Mouse (Mus musculus) forebrain, embryonic 10.5 days (tissue): ENCODE data around the gene Olfr266. TPM values are rescaled to one million over a fixed set of nuclear protein-coding genes. Genes with fewer than 3 reads are reported as not detected.

Source experiments
- DNase-seq: peaks from one replicate; pipeline ENCODE4 v3.0.0-alpha.2; 2017; ENCODE audit warnings: low spot score; ENCODE audit errors: extremely low spot score
- H3K27ac ChIP-seq: fragments of 300-500 bp; sonication (generic); 2 replicates; pipeline ENCODE4 v1.5.1; 2016; ENCODE audit warnings: mild to moderate bottlenecking
- H3K27me3 ChIP-seq: fragments of 300-500 bp; sonication (generic); 2 replicates; pipeline ENCODE4 v1.6.1; 2016; ENCODE audit warnings: mild to moderate bottlenecking; ENCODE audit not compliant: poor library complexity, severe bottlenecking
- H3K36me3 ChIP-seq: fragments of 300-500 bp; sonication (generic); replicated peaks from 2 replicates; pipeline ENCODE4 v1.6.1; 2016; ENCODE audit warnings: mild to moderate bottlenecking, moderate library complexity
- H3K4me1 ChIP-seq: fragments of 300-500 bp; sonication (generic); 2 replicates; pipeline ENCODE4 v1.6.1; 2016
- H3K4me3 ChIP-seq: fragments of 300-500 bp; sonication (generic); 2 replicates; pipeline ENCODE4 v1.5.1; 2016; ENCODE audit warnings: mild to moderate bottlenecking, moderate library complexity
- H3K9me3 ChIP-seq: fragments of 300-500 bp; sonication (generic); 2 replicates; pipeline ENCODE4 v1.6.1; 2016; ENCODE audit warnings: mild to moderate bottlenecking, moderate library complexity
- WGBS: fragments of 180-500 bp; shearing (Covaris S2); methylation state at CpG from one replicate; pipeline ENCODE4 v1.1.7; 2016; 5-methylcytosine and 5-hydroxymethylcytosine counted together
- polyA plus RNA-seq: library from polyadenylated mRNA; unstranded; fragments of >200 nt; fragmentation: Nextera tagmentation; extraction: Ambion mirVana; gene quantifications from 2 replicates; pipeline ENCODE4 v1.2.1, GENCODE M21; 2016

Gene Olfr266
- not detected in 2 replicates for polyA plus RNA-seq

DNA sequence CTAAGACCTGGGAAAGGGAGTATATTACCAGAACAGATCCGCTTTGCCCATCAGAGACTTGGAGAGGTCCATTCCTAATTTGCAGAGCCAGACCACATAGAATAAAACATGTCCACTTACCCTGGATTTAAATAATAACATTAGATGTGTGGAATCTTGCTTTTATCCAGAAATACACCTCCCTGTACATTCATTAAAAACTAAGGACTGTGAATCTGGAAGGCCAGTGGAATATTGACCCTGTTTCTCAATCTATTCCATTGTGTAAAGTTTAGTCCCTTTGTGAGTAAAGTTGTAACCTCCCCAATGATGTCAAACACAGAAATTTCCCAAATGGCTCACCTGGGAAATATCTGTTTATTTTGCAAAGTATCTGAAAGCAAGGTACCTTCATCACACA, at the start of gene Olfr266:
Gene Olfr266, minus strand, starts transcription at position 101 of the 400 bp plus-strand sequence.
- H3K27ac ChIP-seq: no peak within 1 kb of the TSS
- WGBS: 68% methylated on average over 1 of the region's 1 CpGs
- no peaks in the 10 kb centered on the region for H3K27me3 ChIP-seq
- DNase-seq: no peak
- H3K9me3 ChIP-seq: no peaks in the 10 kb centered on the region
- H3K4me1 ChIP-seq: no peaks in the 10 kb centered on the region
- H3K4me3 ChIP-seq: no peak within 1 kb of the TSS
- no peaks in the 10 kb centered on the region for H3K36me3 ChIP-seq

DNA sequence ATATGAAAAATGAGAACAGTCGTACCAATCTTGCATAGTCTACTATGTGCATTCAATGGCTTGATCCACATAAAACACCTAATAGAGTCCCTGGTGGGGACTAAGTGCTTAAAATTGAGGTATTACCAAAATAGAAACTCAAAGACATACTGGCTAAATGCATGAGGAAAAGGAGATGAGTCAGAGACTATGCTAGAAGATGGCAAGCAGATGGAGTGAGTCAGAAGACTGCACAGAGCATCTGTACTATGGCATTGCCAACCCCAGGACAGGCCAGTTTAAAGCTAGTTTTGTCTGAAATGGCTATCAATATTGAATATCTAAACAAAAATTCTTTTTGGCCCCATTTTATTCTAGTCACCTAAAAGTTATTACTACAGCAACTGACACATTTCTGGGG, 49.5 kb upstream of the Olfr266 start:
- WGBS: 93% methylated on average over 1 of the region's 1 CpGs
- Histone ChIP-seq H3K9me3 (peaks cover 3% of the 10 kb centered on the region; the same call in 1 of the 2 replicates), H3K4me3 (no peak overlapping the region), H3K27ac (no peak overlapping the region), H3K27me3 (no peaks in the 10 kb centered on the region), H3K36me3 (no peaks in the 10 kb centered on the region), H3K4me1 (no peaks in the 10 kb centered on the region)
- no peak for DNase-seq

DNA sequence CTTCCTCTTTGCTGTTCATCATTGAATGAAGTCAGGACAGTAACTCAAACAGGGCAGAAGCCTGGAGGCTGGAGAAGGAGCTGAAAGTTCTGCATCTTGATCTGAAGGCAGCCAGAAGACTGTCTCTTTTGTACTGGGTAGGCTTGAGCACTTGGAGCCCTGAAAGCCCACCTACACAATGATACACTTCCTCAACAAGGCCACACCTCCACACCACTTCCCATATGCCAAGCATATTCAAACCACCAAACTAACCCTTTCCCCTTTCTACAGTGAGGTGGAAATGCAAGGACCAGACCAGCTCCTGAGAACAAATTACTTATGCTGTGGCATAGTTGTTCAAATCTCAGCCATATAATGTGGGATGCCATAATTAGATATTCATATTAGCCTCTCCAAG, 46.8 kb upstream of the Olfr266 start:
- Histone ChIP-seq H3K4me1 (no peaks in the 10 kb centered on the region), H3K4me3 (no peak overlapping the region), H3K36me3 (no peaks in the 10 kb centered on the region), H3K9me3 (peaks cover 3% of the 10 kb centered on the region; the same call in 1 of the 2 replicates), H3K27me3 (no peaks in the 10 kb centered on the region), H3K27ac (no peak overlapping the region)
- DNase-seq: no peak

DNA sequence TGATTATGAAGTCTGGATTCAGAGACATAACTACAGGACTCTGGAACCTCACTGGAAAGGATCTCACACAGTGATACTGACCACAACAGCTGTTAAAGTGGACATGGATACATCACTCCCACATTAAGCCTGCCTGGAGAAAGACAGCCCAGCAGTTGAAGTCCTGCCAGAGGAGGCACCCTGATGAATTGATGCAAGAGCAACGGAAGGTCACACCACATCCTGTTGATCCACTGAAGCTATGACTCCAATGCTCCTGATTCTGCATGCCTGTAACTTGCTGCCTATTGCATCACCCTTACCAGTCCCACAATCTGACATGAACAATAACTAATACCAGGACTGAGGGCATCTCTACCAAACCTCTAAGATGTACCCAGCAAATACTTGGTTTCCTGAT, 6.0 kb upstream of the Olfr266 start:
- DNase-seq: no peak
- Histone ChIP-seq H3K36me3 (no peaks in the 10 kb centered on the region), H3K4me1 (no peaks in the 10 kb centered on the region), H3K9me3 (peaks cover 15% of the 10 kb centered on the region), H3K27me3 (no peaks in the 10 kb centered on the region), H3K27ac (no peak overlapping the region), H3K4me3 (no peak overlapping the region)
- WGBS: 83% methylated on average over 1 of the region's 1 CpGs

DNA sequence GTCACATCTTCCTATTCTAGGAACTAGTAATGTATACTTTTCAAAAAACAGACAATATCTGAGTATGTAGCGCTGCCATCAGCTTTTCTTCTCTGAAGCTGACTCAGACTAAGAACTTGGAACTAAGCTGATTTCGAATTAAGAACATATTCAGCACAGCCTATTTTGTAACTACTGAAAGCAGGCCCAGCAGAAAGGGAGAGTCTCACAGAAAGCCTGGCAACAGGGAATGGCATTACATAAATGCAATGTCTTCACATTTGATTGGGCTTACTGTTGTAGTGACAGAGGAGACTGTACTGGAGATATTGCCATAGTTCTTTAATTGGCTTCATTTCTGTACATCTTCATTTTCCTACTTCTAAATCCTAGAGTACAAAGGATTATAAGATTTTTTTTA, 8.4 kb downstream of the Olfr266 start:
- no peaks in the 10 kb centered on the region for H3K4me1 ChIP-seq
- no peak for DNase-seq
- no peaks in the 10 kb centered on the region for H3K9me3 ChIP-seq
- WGBS: 83% methylated on average over 2 of the region's 2 CpGs
- no peak overlapping the region for H3K27ac ChIP-seq
- H3K36me3 ChIP-seq: no peaks in the 10 kb centered on the region
- H3K4me3 ChIP-seq: no peak overlapping the region
- no peaks in the 10 kb centered on the region for H3K27me3 ChIP-seq

DNA sequence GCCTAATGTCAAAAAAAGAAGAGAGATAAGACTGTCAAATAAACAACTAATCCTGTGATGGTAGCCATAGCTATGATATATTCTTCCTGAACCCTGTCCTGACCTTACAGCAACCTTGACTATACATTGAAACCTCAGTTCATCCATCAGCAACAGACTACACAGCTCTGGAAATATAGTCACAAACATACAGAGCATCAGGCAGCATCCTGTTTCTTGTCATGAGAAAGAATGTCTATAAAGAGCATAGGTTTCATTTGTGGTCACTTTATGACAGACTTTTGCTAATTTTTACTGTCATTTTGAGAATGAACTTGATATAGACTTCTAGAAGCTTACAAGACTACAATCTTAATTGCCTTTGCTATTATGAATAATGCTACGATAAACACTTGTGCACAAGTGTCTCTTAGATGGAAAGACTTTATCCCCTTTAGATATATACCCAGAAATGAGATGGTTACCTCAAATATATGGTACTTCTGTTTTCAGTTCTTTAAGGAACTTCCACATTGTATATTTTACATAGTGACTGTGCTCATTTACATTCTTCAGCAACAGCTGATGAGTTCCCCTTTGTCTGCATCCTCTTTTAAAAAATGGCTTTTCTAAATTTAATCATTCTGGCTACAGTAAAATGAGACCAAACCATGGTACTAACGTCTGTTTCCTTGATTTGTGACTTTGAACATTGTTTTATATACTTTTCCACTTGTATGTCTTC, 17.0 kb downstream of the Olfr266 start:
- Histone ChIP-seq H3K4me1 (no peaks in the 10 kb centered on the region), H3K9me3 (peaks cover 5% of the 10 kb centered on the region; the same call in 1 of the 2 replicates), H3K27ac (no peak overlapping the region), H3K36me3 (no peaks in the 10 kb centered on the region), H3K27me3 (no peaks in the 10 kb centered on the region), H3K4me3 (no peak overlapping the region)
- no peak for DNase-seq
- 72% methylated on average over 2 of the region's 2 CpGs for WGBS

DNA sequence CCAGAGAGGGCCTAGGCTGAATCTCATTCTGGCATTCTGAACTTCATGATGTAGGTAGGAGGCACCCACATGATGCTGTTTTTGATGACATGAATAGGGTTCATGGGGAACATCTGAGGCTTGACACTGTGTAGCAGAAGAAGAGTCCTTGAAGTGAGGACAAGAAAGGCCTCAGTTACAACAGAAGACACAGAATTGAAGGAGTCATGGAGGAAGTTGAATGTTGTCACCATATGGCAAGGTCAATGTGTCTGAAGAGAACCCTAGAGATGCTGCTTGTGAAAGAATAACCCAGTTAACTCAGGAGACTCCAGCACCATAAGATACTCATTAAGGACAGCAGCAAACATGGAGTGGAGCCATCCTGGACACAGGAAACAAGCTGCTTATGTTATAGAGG, 28.0 kb downstream of the Olfr266 start:
- no peaks in the 10 kb centered on the region for H3K36me3 ChIP-seq
- H3K27me3 ChIP-seq: no peaks in the 10 kb centered on the region
- no peak for DNase-seq
- H3K4me3 ChIP-seq: no peak overlapping the region
- H3K27ac ChIP-seq: no peak overlapping the region
- no peaks in the 10 kb centered on the region for H3K4me1 ChIP-seq
- peaks cover 6% of the 10 kb centered on the region; the same call in 1 of the 2 replicates for H3K9me3 ChIP-seq

DNA sequence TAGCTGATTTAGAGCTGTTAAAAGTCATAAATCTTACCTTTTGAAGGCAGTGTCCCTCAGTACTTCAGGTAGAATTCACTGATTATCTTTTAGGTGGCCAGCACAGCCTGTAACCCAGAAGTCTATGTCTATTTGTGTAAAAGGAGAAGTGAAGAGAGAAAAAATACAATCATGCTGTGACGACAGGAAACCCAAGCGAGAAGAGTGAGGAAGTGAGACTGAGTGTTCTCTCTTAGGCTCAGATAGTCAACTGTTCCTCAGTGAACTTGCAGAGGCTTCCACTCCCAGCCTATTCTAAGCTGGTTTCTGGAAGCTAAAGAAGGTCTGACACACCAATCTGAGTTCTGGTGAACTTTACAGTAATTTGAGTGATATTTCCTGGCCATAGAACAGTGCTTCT, 36.2 kb downstream of the Olfr266 start, which contains the start of gene Cd53:
Gene Cd53, minus strand, starts transcription at position 220 of the 400 bp plus-strand sequence.
- Histone ChIP-seq H3K36me3 (no peaks in the 10 kb centered on the region), H3K27me3 (no peaks in the 10 kb centered on the region), H3K27ac (no peak within 1 kb of the TSS), H3K4me3 (no peak within 1 kb of the TSS), H3K4me1 (no peaks in the 10 kb centered on the region), H3K9me3 (no peaks in the 10 kb centered on the region)
- WGBS: 80% methylated on average over 2 of the region's 2 CpGs
- no peak for DNase-seq

DNA sequence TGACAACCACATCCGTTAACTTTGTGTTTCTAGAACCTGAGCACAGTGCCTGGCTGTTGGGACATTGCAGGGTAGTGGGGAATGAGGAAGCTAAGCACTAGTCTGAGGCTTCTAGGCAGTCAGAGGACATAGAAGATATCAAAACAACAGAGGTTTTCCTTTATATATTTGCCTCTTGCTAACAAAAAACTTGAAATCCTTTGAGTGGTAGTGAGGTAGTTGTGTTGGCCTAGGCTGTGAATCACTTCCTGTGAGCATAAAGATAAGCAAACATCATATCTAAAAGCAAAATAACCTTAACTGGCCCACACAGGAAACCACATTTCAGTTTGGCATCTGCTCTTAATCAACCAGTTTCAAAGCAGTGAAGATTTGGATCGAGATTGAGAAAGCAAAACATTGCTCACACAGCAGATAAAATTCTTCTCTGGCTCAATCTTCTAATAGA, 37.6 kb downstream of the Olfr266 start:
- H3K27me3 ChIP-seq: no peaks in the 10 kb centered on the region
- WGBS: 57% methylated on average over 2 of the region's 2 CpGs

DNA sequence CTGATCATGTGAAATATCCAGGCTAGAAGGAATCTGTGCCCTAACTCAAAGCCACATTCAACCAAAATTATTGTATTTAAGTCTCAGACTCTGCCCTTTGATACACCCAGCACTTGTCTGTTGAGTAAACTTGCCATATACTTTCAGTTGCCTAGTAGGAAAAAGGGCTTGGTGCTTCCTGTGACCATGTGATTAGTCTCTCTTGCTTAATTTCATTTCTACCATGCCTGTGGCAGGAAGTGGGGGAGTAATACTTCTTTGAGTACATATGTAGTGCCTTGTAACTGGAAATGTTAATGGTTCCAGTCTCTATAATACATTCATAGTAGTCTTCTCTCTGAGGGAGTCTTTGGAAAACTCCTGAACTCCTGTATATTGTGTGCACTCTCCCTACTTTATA, 38.1 kb downstream of the Olfr266 start:
- DNase-seq: no peak
- Histone ChIP-seq H3K4me3 (no peak overlapping the region), H3K9me3 (no peaks in the 10 kb centered on the region), H3K36me3 (no peaks in the 10 kb centered on the region), H3K27ac (no peak overlapping the region), H3K4me1 (no peaks in the 10 kb centered on the region), H3K27me3 (no peaks in the 10 kb centered on the region)

More for the DNA sequence above, 37.6 kb downstream of the Olfr266 start:
- no peaks in the 10 kb centered on the region for H3K36me3 ChIP-seq
- no peak overlapping the region for H3K27ac ChIP-seq
- no peaks in the 10 kb centered on the region for H3K9me3 ChIP-seq
- no peak for DNase-seq
- no peak overlapping the region for H3K4me3 ChIP-seq
- no peaks in the 10 kb centered on the region for H3K4me1 ChIP-seq

DNA sequence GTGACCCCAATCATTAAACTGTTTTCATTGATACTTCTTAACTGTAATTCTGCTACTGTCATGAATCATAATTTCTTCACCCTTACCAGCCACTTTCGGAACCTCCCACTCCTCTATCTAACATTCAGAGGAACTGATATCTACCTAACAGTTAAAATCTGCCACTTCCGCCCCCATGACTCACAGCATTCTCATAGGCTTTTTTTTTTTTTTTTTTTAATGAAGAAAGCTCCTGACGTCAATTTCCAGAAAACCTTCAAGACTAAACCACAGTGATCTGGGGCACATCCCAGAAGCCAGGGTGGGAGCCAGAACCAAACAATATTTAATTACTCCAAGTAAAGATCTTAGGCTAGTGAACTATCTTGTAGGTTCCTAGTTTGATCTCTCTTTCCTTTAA, 41.0 kb downstream of the Olfr266 start:
- no peaks in the 10 kb centered on the region for H3K4me1 ChIP-seq
- no peak overlapping the region for H3K27ac ChIP-seq
- no peaks in the 10 kb centered on the region; the same call in 1 of the 2 replicates for H3K9me3 ChIP-seq
- no peak overlapping the region for H3K4me3 ChIP-seq
- no peak for DNase-seq
- 82% methylated on average over 3 of the region's 3 CpGs for WGBS
- H3K36me3 ChIP-seq: no peaks in the 10 kb centered on the region
- no peaks in the 10 kb centered on the region for H3K27me3 ChIP-seq

DNA sequence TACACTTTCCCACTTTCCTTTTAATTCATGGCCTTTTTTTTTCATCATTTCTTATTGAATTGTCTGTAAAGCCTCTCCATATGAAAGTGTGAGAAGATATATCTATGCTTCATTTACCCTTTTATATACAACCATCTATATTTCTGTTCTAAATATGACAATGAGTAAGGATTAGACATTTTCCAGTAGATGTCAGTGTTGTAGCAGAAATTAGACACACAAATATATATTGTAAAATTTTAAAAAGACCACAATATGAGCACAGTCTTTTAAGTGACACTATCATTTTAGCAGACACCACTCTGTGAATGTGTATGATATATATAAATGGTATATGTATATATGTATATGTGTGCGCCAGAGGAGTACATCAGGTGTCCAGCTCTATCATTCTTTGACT, 54.3 kb downstream of the Olfr266 start:
- H3K9me3 ChIP-seq: no peaks in the 10 kb centered on the region
- no peak for DNase-seq
- no peaks in the 10 kb centered on the region for H3K4me1 ChIP-seq
- no peaks in the 10 kb centered on the region for H3K27me3 ChIP-seq
- H3K27ac ChIP-seq: no peak overlapping the region
- 81% methylated on average over 1 of the region's 1 CpGs for WGBS
- no peaks in the 10 kb centered on the region for H3K36me3 ChIP-seq
- no peak overlapping the region for H3K4me3 ChIP-seq
